Mouse (Mus musculus) heart, adult 2 months (tissue): ENCODE measurements around the gene Zc3h12a.

Source experiments
- CTCF ChIP-seq: fragments of 200-600 bp; IDR thresholded peaks from 2 replicates; pipeline ENCODE4 v1.8.1; 2022; ENCODE audit warnings: antibody characterized with exemption, mild to moderate bottlenecking, moderate library complexity
- EP300 ChIP-seq: fragments of 200-500 bp; IDR thresholded peaks from 2 replicates; pipeline ENCODE4 v1.6.1; 2011; ENCODE audit warnings: low read depth, low read length, control low read depth; ENCODE audit not compliant: insufficient read depth
- POLR2A ChIP-seq: fragments of 200-500 bp; IDR thresholded peaks from 2 replicates; pipeline ENCODE4 v1.6.1; 2011; ENCODE audit warnings: mild to moderate bottlenecking, low read depth, low read length, control low read depth; ENCODE audit not compliant: insufficient read depth

DNA sequence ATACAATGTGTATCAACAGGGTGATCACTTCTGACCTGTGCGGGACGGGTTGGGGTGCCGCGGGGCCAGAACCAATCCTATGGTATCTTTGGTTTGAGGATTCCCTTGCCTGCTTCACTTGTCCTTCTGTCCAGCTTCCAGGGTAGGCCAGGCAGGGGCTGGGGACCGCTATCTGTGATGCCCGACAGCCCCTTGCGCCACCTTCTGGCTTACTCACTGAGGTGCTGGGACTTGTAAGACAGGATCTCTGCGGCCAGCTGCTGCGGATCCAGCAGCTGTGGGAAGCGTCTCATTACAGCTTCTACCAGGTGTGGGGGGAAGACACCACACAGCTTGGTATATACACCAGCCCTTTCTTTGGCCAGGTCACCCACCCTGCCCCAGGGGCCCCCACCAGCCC is 8.6 kb downstream of the Zc3h12a start:
- TF ChIP-seq POLR2A (no peak), EP300 (no peak), CTCF (no peak)
